Mouse (Mus musculus): Measurements from ENCODE around the gene Ercc2. TPM values are rescaled to one million over a fixed set of nuclear protein-coding genes. Genes with fewer than 3 reads are reported as not detected.

The Ercc2 gene
- polyA plus RNA-seq, 1 experiment = 46.3 TPM

- no peak overlapping the region for H3K4me3 ChIP-seq (replicated peaks; ENCODE audit: insufficient read depth, low read depth, low read length)
- H3K27me3 ChIP-seq (ENCODE audit: control insufficient read depth, insufficient read depth, low read length) = no peaks in the 10 kb centered on the region
- DNase-seq = no peak
- H3K4me1 ChIP-seq (ENCODE audit: control insufficient read depth, insufficient read depth, low read length) = no peaks in the 10 kb centered on the region
- no peak overlapping the region for H3K27ac ChIP-seq (ENCODE audit: insufficient read depth, low read length)
- no peak for TF ChIP-seq CTCF (IDR thresholded peaks at IDR 0.05; ENCODE audit: borderline replicate concordance, insufficient read depth, low read depth, low read length)
- TF ChIP-seq POLR2A (IDR thresholded peaks at IDR 0.05; ENCODE audit: borderline replicate concordance, insufficient read depth, low read length) = no peak
- WGBS = 89% methylated on average over 4 of the region's 4 CpGs
Observed at GRCm38 (mm10) chr7:19376019-19376418, 5.8 kb upstream of the Ercc2 start.

DNA sequence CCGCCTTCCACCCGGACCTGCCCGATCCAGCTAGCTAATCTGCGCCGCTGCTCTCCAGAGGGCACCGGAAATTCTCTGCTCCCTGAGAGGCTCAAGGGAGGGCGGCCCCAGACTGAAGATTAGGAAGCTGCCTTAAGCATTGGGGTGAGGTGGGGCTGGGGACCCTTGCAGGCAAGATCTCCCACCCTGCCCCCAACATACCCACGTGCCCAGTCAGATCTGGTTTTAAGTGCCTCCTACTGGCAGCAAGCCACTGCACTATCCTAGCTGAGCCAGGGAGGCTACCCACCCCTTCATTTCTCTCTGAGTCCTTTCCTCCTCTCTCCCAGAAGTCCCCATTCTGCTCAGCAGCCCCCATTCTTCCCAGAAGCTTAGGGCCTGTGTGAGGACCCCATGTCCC lies 3.8 kb upstream of the Ercc2 start:
- DNase-seq = no peak
- WGBS = 70% methylated on average over 8 of the region's 8 CpGs
- no peak overlapping the region for H3K27ac ChIP-seq (ENCODE audit: insufficient read depth, low read length)
- no peaks in the 10 kb centered on the region for H3K4me1 ChIP-seq (ENCODE audit: control insufficient read depth, insufficient read depth, low read length)
- H3K4me3 ChIP-seq (replicated peaks; ENCODE audit: insufficient read depth, low read depth, low read length) = no peak overlapping the region
- TF ChIP-seq POLR2A (IDR thresholded peaks at IDR 0.05; ENCODE audit: borderline replicate concordance, insufficient read depth, low read length) (no peak), CTCF (IDR thresholded peaks at IDR 0.05; ENCODE audit: borderline replicate concordance, insufficient read depth, low read depth, low read length) (no peak)
- no peaks in the 10 kb centered on the region for H3K27me3 ChIP-seq (ENCODE audit: control insufficient read depth, insufficient read depth, low read length)

DNA sequence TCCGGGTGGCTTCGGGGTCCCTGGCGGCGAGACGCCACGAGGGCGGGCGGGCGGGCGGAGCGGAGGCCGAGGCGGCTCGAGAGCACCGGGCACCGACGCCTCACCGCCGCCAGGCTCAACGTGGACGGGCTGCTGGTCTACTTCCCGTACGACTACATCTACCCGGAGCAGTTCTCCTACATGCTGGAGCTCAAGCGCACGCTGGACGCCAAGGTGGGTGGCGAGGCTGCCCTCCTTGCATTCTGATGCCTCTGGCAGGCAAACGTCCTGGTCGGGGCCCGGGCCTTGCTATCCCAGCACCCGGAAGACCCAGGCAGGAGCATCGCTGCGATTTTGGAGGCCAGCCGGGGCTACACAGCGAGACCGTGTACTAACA lies 344 bp downstream of the Ercc2 start:
- under 1% methylated on average over 37 of the region's 37 CpGs for WGBS
- peak overlapping the region; percentile 93 for H3K4me3 ChIP-seq (replicated peaks; ENCODE audit: insufficient read depth, low read depth, low read length)
- no peaks in the 10 kb centered on the region for H3K27me3 ChIP-seq (ENCODE audit: control insufficient read depth, insufficient read depth, low read length)
- no peak overlapping the region for H3K27ac ChIP-seq (ENCODE audit: insufficient read depth, low read length)
- DNase-seq = no peak
- TF ChIP-seq CTCF (IDR thresholded peaks at IDR 0.05; ENCODE audit: borderline replicate concordance, insufficient read depth, low read depth, low read length) (no peak), POLR2A (IDR thresholded peaks at IDR 0.05; ENCODE audit: borderline replicate concordance, insufficient read depth, low read length) (no peak)
- H3K4me1 ChIP-seq (ENCODE audit: control insufficient read depth, insufficient read depth, low read length) = peaks cover 8% of the 10 kb centered on the region; the same call in 1 of the 2 replicates

DNA sequence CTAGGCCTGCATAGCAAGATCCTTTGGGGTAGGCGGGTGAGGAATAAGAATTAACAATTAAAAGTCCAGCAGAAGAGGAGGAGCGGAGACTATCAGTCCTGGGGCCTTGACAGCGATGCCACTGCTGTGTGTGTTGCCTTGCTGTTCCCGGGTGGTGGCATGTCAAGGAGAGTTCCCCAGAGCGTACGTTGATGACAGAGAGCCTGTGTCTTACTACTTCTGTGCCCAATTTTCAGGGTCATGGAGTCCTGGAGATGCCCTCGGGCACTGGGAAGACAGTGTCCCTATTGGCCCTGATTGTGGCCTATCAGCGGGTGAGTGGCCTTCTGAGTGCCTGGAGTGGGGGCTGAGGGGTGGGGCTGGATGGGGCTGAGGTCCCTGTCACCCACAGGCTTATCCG lies 1.9 kb downstream of the Ercc2 start:
- TF ChIP-seq POLR2A (IDR thresholded peaks at IDR 0.05; ENCODE audit: borderline replicate concordance, insufficient read depth, low read length) (no peak), CTCF (IDR thresholded peaks at IDR 0.05; ENCODE audit: borderline replicate concordance, insufficient read depth, low read depth, low read length) (no peak)
- Histone ChIP-seq H3K4me1 (ENCODE audit: control insufficient read depth, insufficient read depth, low read length) (peaks cover 14% of the 10 kb centered on the region), H3K27me3 (ENCODE audit: control insufficient read depth, insufficient read depth, low read length) (no peaks in the 10 kb centered on the region), H3K4me3 (replicated peaks; ENCODE audit: insufficient read depth, low read depth, low read length) (no peak overlapping the region), H3K27ac (ENCODE audit: insufficient read depth, low read length) (no peak overlapping the region)
- WGBS = 81% methylated on average over 9 of the region's 9 CpGs
- DNase-seq = no peak

GRCm38 (mm10) chr7:19388699-19389413 lies 7.0 kb downstream of the Ercc2 start:
- no peak for TF ChIP-seq CTCF (IDR thresholded peaks at IDR 0.05; ENCODE audit: borderline replicate concordance, insufficient read depth, low read depth, low read length)
- no peak for TF ChIP-seq POLR2A (IDR thresholded peaks at IDR 0.05; ENCODE audit: borderline replicate concordance, insufficient read depth, low read length)
- WGBS = 27% methylated on average over 10 of the region's 10 CpGs
- Histone ChIP-seq H3K4me1 (ENCODE audit: control insufficient read depth, insufficient read depth, low read length) (peaks cover 17% of the 10 kb centered on the region), H3K4me3 (replicated peaks; ENCODE audit: insufficient read depth, low read depth, low read length) (no peak overlapping the region), H3K27me3 (ENCODE audit: control insufficient read depth, insufficient read depth, low read length) (no peaks in the 10 kb centered on the region), H3K27ac (ENCODE audit: insufficient read depth, low read length) (no peak overlapping the region)
- DNase-seq = no peak

GRCm38 (mm10) chr7:19394484-19394883 lies 12.7 kb downstream of the Ercc2 start:
- whole genome bisulfite sequencing = 88% methylated on average over 8 of the region's 8 CpGs
- no peak overlapping the region for H3K4me3 ChIP-seq (replicated peaks; ENCODE audit: insufficient read depth, low read depth, low read length)
- TF ChIP-seq CTCF (IDR thresholded peaks at IDR 0.05; ENCODE audit: borderline replicate concordance, insufficient read depth, low read depth, low read length) (no peak), POLR2A (IDR thresholded peaks at IDR 0.05; ENCODE audit: borderline replicate concordance, insufficient read depth, low read length) (no peak)

DNA sequence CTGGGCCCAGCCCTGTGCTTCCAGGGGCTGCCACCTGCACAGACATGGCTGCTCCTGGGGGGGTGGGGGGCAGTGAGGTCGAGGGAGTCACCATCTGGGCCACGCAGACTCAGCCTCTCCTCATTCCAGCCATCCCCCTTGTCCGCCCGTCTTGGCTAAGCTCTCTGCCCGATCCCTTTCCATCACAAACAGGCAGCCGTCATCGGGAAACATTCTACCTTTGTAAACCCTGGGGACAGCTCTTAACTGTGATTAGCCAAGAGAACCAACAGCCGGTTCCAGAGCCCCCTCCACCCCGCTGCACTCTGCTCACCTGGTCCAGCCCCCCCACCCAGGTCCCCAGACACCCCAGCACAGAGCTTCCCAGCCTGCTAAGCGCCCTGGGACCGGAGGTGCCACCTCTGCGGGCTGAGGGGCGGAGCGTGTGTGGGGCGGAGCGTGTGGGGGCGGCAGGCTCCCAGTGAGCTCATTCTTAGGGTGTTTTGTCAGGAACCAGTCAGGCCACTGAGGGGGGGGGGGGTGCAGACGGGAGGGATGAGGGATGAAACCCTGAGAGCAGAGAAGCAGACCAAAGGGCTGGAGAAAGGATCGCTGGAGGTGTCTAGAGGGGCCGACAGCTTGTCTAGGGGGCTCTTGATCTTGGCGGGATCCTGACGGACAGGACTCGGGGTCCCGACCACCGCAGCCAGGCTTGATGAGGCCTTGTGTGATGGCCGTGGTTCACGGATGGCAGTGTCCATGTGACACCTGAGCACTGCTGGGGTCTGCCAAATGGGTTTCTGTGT lies 17.9 kb downstream of the Ercc2 start:
- H3K4me3 ChIP-seq (replicated peaks; ENCODE audit: insufficient read depth, low read depth, low read length) = no peak overlapping the region
- H3K27ac ChIP-seq (ENCODE audit: insufficient read depth, low read length) = no peak overlapping the region
- WGBS = 6% methylated on average over 26 of the region's 27 CpGs
- H3K4me1 ChIP-seq (ENCODE audit: control insufficient read depth, insufficient read depth, low read length) = no peaks in the 10 kb centered on the region; the same call in 1 of the 2 replicates
- H3K27me3 ChIP-seq (ENCODE audit: control insufficient read depth, insufficient read depth, low read length) = no peaks in the 10 kb centered on the region; the same call in 1 of the 2 replicates
- no peak for TF ChIP-seq CTCF (IDR thresholded peaks at IDR 0.05; ENCODE audit: borderline replicate concordance, insufficient read depth, low read depth, low read length)
- DNase-seq = no peak

More at GRCm38 (mm10) chr7:19394484-19394883, 12.7 kb downstream of the Ercc2 start:
- no peaks in the 10 kb centered on the region for H3K4me1 ChIP-seq (ENCODE audit: control insufficient read depth, insufficient read depth, low read length)
- H3K27me3 ChIP-seq (ENCODE audit: control insufficient read depth, insufficient read depth, low read length) = no peaks in the 10 kb centered on the region; the same call in 1 of the 2 replicates
- no peak for DNase-seq
- no peak overlapping the region for H3K27ac ChIP-seq (ENCODE audit: insufficient read depth, low read length)

- TF ChIP-seq CTCF (IDR thresholded peaks at IDR 0.05; ENCODE audit: borderline replicate concordance, insufficient read depth, low read depth, low read length) (no peak), POLR2A (IDR thresholded peaks at IDR 0.05; ENCODE audit: borderline replicate concordance, insufficient read depth, low read length) (no peak)
- Histone ChIP-seq H3K27me3 (ENCODE audit: control insufficient read depth, insufficient read depth, low read length) (no peaks in the 10 kb centered on the region; the same call in 1 of the 2 replicates), H3K4me1 (ENCODE audit: control insufficient read depth, insufficient read depth, low read length) (no peaks in the 10 kb centered on the region; the same call in 1 of the 2 replicates), H3K27ac (ENCODE audit: insufficient read depth, low read length) (no peak overlapping the region), H3K4me3 (replicated peaks; ENCODE audit: insufficient read depth, low read depth, low read length) (no peak overlapping the region)
- WGBS = 76% methylated on average over 4 of the region's 4 CpGs
- DNase-seq = no peak
Observed at GRCm38 (mm10) chr7:19400946-19401345, 19.1 kb downstream of the Ercc2 start.

Measured in cerebellum, adult 2 months (tissue).